In genomic region chr14:55113975-55114645, GRCm38 (mm10) we compare ENCODE assay signal across 8 mouse cellular contexts. TPM values are rescaled to one million over a fixed set of nuclear protein-coding genes. Genes with fewer than 3 reads are reported as not detected.
DNase-seq lines count a peak whose midpoint lies in the region; ATAC-seq lines count a peak whose summit lies in the region.

No protein-coding gene starts in this region.

- peaks cover 39% of the 10 kb centered on the region for H3K4me1 ChIP-seq in heart, embryonic 13.5 days
- H3K4me1 ChIP-seq in hindbrain, embryonic 11.5 days (replicated peaks; ENCODE audit: control insufficient read depth, insufficient read depth, low read length): peaks cover 12% of the 10 kb centered on the region; the same call in 1 of the 2 replicates
- peaks cover 3% of the 10 kb centered on the region for H3K4me1 ChIP-seq in liver, embryonic 16.5 days (ENCODE audit: control insufficient read depth, low read depth, low read length)

- no peaks in the 10 kb centered on the region for H3K9me3 ChIP-seq in heart, embryonic 13.5 days
- H3K9me3 ChIP-seq in hindbrain, embryonic 11.5 days (ENCODE audit: control insufficient read depth, low read length): no peaks in the 10 kb centered on the region
- H3K9me3 ChIP-seq in liver, embryonic 16.5 days (replicated peaks; ENCODE audit: control insufficient read depth, low read length): no peaks in the 10 kb centered on the region

- DNase-seq in heart, postnatal 25 days (ENCODE audit: low spot score): no peak
- DNase-seq in CD4-positive helper T cell, adult 2 months (ENCODE audit: low read depth, low spot score): peak; percentile 31
- peak; percentile 62 for DNase-seq in cerebellum, adult 8-10 months
- no peak for DNase-seq in hindbrain, embryonic 11.5 days (ENCODE audit: low spot score)
- DNase-seq in right cerebral cortex, postnatal 4 days: peak; percentile 53

- H3K36me3 ChIP-seq in heart, embryonic 13.5 days: no peaks in the 10 kb centered on the region
- H3K36me3 ChIP-seq in hindbrain, embryonic 11.5 days (ENCODE audit: control insufficient read depth, insufficient read depth, low read length): no peaks in the 10 kb centered on the region
- no peaks in the 10 kb centered on the region for H3K36me3 ChIP-seq in liver, embryonic 16.5 days (ENCODE audit: control insufficient read depth, insufficient read depth)

- H3K4me3 ChIP-seq in heart, embryonic 13.5 days: peak overlapping the region; percentile 56
- H3K4me3 ChIP-seq in hindbrain, embryonic 11.5 days (ENCODE audit: low read depth, low read length): peak overlapping the region; percentile 65
- peak overlapping the region; percentile 45 for H3K4me3 ChIP-seq in liver, embryonic 16.5 days (ENCODE audit: low read depth, low read length)

- 6% methylated on average over 26 of the region's 26 CpGs for WGBS in heart, embryonic 13.5 days
- WGBS in hindbrain, embryonic 11.5 days: 12% methylated on average over 26 of the region's 26 CpGs
- WGBS in liver, embryonic 16.5 days (ENCODE audit: insufficient replicate concordance): 6% methylated on average over 26 of the region's 26 CpGs

- H3K27me3 ChIP-seq in heart, embryonic 13.5 days (replicated peaks): peaks cover 92% of the 10 kb centered on the region
- H3K27me3 ChIP-seq in hindbrain, embryonic 11.5 days (ENCODE audit: control insufficient read depth, insufficient read depth, low read length): peaks cover 47% of the 10 kb centered on the region
- peaks cover 71% of the 10 kb centered on the region for H3K27me3 ChIP-seq in liver, embryonic 16.5 days (ENCODE audit: control insufficient read depth, insufficient read depth, low read depth, low read length)

- peak overlapping the region; percentile 100 for H3K4me2 ChIP-seq in heart, embryonic 13.5 days
- H3K4me2 ChIP-seq in hindbrain, embryonic 11.5 days (replicated peaks; ENCODE audit: low read depth, low read length): peak overlapping the region; percentile 99
- peak overlapping the region; percentile 65; the same call in 1 of the 2 replicates for H3K4me2 ChIP-seq in liver, embryonic 16.5 days (ENCODE audit: low read depth, low read length)

- peak overlapping the region; percentile 71 for H3K9ac ChIP-seq in heart, embryonic 13.5 days
- no peak overlapping the region for H3K9ac ChIP-seq in hindbrain, embryonic 11.5 days (ENCODE audit: low read depth, low read length)
- no peak overlapping the region for H3K9ac ChIP-seq in liver, embryonic 16.5 days (ENCODE audit: low read depth, low read length)

- intact Hi-C loops in heart, postnatal 25 days (cut with DNase I): loop anchor here (2.0 kb wide), 1 partner anchor 19 kb away; the partner anchor contains the start of gene Thtpa

- H3K27ac ChIP-seq in heart, embryonic 13.5 days (replicated peaks): no peak overlapping the region
- no peak overlapping the region for H3K27ac ChIP-seq in hindbrain, embryonic 11.5 days (ENCODE audit: low read depth, low read length)
- no peak overlapping the region for H3K27ac ChIP-seq in liver, embryonic 16.5 days (ENCODE audit: low read length)

- no peak for ATAC-seq in heart, embryonic 13.5 days (ENCODE audit: extremely low read depth, insufficient number of reproducible peaks, low FRiP score, low TSS enrichment)
- no peak; the same call in 1 of the 2 replicates for ATAC-seq in hindbrain, embryonic 11.5 days (ENCODE audit: low FRiP score)
- ATAC-seq in liver, embryonic 16.5 days (ENCODE audit: low read depth): no peak
- no peak for ATAC-seq in erythroblast, adult 5-6 weeks (replicated peaks; ENCODE audit: low FRiP score, poor library complexity, severe bottlenecking)

RNA-seq across cellular contexts. Expression of gene Jph4, which starts 2.6 kb away (rescaled TPM):
- polyA plus RNA-seq in heart, embryonic 13.5 days (2015; fragmentation: Nextera tagmentation; extraction: Ambion mirVana): 0.31 and 0.32 TPM in 2 replicates
- total RNA-seq in heart, postnatal 25 days (2021): not detected
- polyA plus RNA-seq in hindbrain, embryonic 11.5 days (2014; fragmentation: Nextera tagmentation; extraction: Ambion mirVana): 2.8 and 3.3 TPM in 2 replicates
- polyA plus RNA-seq in liver, embryonic 16.5 days (2015; fragmentation: Nextera tagmentation; extraction: Ambion mirVana): not detected in 2 replicates
- not detected in 2 replicates for total RNA-seq in erythroblast, adult 5-6 weeks (2015; ENCODE audit: low replicate concordance)
- total RNA-seq in erythroblast, adult 5-6 weeks (2017; ENCODE audit: low replicate concordance): not detected in 2 replicates

RNA-seq across cellular contexts. Expression of gene Ap1g2, which starts 7.7 kb away (rescaled TPM):
- 7.4 and 7.9 TPM in 2 replicates for polyA plus RNA-seq in heart, embryonic 13.5 days (2015; fragmentation: Nextera tagmentation; extraction: Ambion mirVana)
- 1 to 10 TPM; 4.4 to 4.6 TPM for total RNA-seq in heart, postnatal 25 days (2021)
- 9.0 and 9.4 TPM in 2 replicates for polyA plus RNA-seq in hindbrain, embryonic 11.5 days (2014; fragmentation: Nextera tagmentation; extraction: Ambion mirVana)
- 16.9 and 19.8 TPM in 2 replicates for polyA plus RNA-seq in liver, embryonic 16.5 days (2015; fragmentation: Nextera tagmentation; extraction: Ambion mirVana)
- 1.7 and 5.9 TPM in 2 replicates for total RNA-seq in erythroblast, adult 5-6 weeks (2015; ENCODE audit: low replicate concordance)
- 2.5 and 3.7 TPM in 2 replicates for total RNA-seq in erythroblast, adult 5-6 weeks (2017; ENCODE audit: low replicate concordance)

RNA-seq across cellular contexts. Expression of gene Thtpa, which starts 19.5 kb away (rescaled TPM):
- polyA plus RNA-seq in heart, embryonic 13.5 days (2015; fragmentation: Nextera tagmentation; extraction: Ambion mirVana): 13.8 and 15.9 TPM in 2 replicates
- total RNA-seq in heart, postnatal 25 days (2021): 10 to 100 TPM; 12.3 to 13.2 TPM
- polyA plus RNA-seq in hindbrain, embryonic 11.5 days (2014; fragmentation: Nextera tagmentation; extraction: Ambion mirVana): 18.2 and 20.9 TPM in 2 replicates
- 5.1 and 5.3 TPM in 2 replicates for polyA plus RNA-seq in liver, embryonic 16.5 days (2015; fragmentation: Nextera tagmentation; extraction: Ambion mirVana)
- 0.19 and 1.7 TPM in 2 replicates for total RNA-seq in erythroblast, adult 5-6 weeks (2015; ENCODE audit: low replicate concordance)
- total RNA-seq in erythroblast, adult 5-6 weeks (2017; ENCODE audit: low replicate concordance): 1.4 and 1.6 TPM in 2 replicates

RNA-seq across cellular contexts. Expression of gene Zfhx2, which starts 22.0 kb away (rescaled TPM):
- polyA plus RNA-seq in heart, embryonic 13.5 days (2015; fragmentation: Nextera tagmentation; extraction: Ambion mirVana): 3.0 and 3.2 TPM in 2 replicates
- total RNA-seq in heart, postnatal 25 days (2021): 1 to 10 TPM; 2.9 to 3.6 TPM
- 16.1 and 20.8 TPM in 2 replicates for polyA plus RNA-seq in hindbrain, embryonic 11.5 days (2014; fragmentation: Nextera tagmentation; extraction: Ambion mirVana)
- polyA plus RNA-seq in liver, embryonic 16.5 days (2015; fragmentation: Nextera tagmentation; extraction: Ambion mirVana): 0.84 and 1.1 TPM in 2 replicates
- total RNA-seq in erythroblast, adult 5-6 weeks (2015; ENCODE audit: low replicate concordance): 1.3 and 1.7 TPM in 2 replicates
- total RNA-seq in erythroblast, adult 5-6 weeks (2017; ENCODE audit: low replicate concordance): 0.34 and 0.42 TPM in 2 replicates

Comparison
In these comparisons a context has a peak if more than half of its experiments do, and no peak if none do; other contexts are left out.
1. DNase-seq: peak in CD4-positive helper T cell, adult 2 months (single experiment), cerebellum, adult 8-10 months (single experiment) and right cerebral cortex, postnatal 4 days (single experiment); none in heart, postnatal 25 days (single experiment) and hindbrain, embryonic 11.5 days (single experiment).
2. Peak in every context shown above with its lines, with median percentiles within 50 percentile points of each other: H3K4me2 ChIP-seq and H3K4me3 ChIP-seq.